Mouse (Mus musculus): ENCODE measurements around the gene Pth2. TPM values are rescaled to one million over a fixed set of nuclear protein-coding genes. Genes with fewer than 3 reads are reported as not detected.

Gene Pth2
- polyA plus RNA-seq, 1 experiment from 2014 or later = not detected

- 7% methylated on average over 32 of the region's 35 CpGs for WGBS
- H3K4me2 ChIP-seq (replicated peaks) = peak overlapping the region; percentile 51
Observed at GRCm38 (mm10) chr7:45181540-45181939, 745 bp downstream of the Pth2 start.

DNA sequence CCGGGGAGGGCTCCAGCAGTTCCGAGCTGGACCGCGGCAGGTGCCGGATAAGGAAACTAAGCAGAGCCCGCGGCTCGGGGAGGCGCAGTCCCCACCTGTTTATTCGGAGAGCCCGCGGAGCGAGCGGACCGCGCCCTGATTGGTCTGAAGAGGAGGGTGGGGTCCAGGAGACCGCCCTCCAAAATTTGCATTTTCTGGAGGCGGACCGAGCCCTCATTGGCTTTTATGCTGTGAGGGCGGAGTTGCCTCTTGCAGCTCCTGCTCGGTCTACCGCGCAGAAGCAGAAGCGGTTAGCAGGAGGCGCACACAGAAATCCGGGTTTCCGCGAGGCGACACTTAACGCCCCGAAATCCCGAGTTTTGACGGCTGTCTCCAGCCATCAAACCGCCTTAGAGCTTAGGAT is 1.4 kb downstream of the Pth2 start:
- H3K9ac ChIP-seq = peak overlapping the region; percentile 49; the same call in 1 of the 2 replicates
- H3K4me3 ChIP-seq = peak overlapping the region; percentile 24
- peak overlapping the region; percentile 51 for H3K4me2 ChIP-seq (replicated peaks)
- H3K27me3 ChIP-seq = peaks cover 98% of the 10 kb centered on the region
- peaks cover 22% of the 10 kb centered on the region for H3K4me1 ChIP-seq
- 1% methylated on average over 34 of the region's 34 CpGs for WGBS
- no peaks in the 10 kb centered on the region for H3K9me3 ChIP-seq (replicated peaks)
- peak; percentile 85 for ATAC-seq (ENCODE audit: low FRiP score)
- no peak overlapping the region for H3K27ac ChIP-seq
- no peaks in the 10 kb centered on the region for H3K36me3 ChIP-seq

More at GRCm38 (mm10) chr7:45181540-45181939, 745 bp downstream of the Pth2 start:
- Histone ChIP-seq H3K4me3 (peak overlapping the region; percentile 24), H3K9ac (peak overlapping the region; percentile 35; the same call in 1 of the 2 replicates), H3K4me1 (peaks cover 22% of the 10 kb centered on the region), H3K27ac (no peak overlapping the region), H3K27me3 (peaks cover 98% of the 10 kb centered on the region), H3K9me3 (replicated peaks) (no peaks in the 10 kb centered on the region), H3K36me3 (no peaks in the 10 kb centered on the region)
- ATAC-seq (ENCODE audit: low FRiP score) = no peak

- H3K9me3 ChIP-seq (replicated peaks) = no peaks in the 10 kb centered on the region
- 17% methylated on average over 11 of the region's 11 CpGs for WGBS
- H3K36me3 ChIP-seq = no peaks in the 10 kb centered on the region
- H3K4me2 ChIP-seq (replicated peaks) = peak overlapping the region; percentile 51
- H3K9ac ChIP-seq = peak overlapping the region; percentile 49; the same call in 1 of the 2 replicates
- peak overlapping the region; percentile 24 for H3K4me3 ChIP-seq
- ATAC-seq (ENCODE audit: low FRiP score) = no peak; the same call in 1 of the 2 replicates
- peaks cover 22% of the 10 kb centered on the region for H3K4me1 ChIP-seq
- peaks cover 94% of the 10 kb centered on the region for H3K27me3 ChIP-seq
- no peak overlapping the region for H3K27ac ChIP-seq
Observed at GRCm38 (mm10) chr7:45182606-45183005, 1.8 kb downstream of the Pth2 start.

- WGBS = 75% methylated on average over 7 of the region's 7 CpGs
Observed at GRCm38 (mm10) chr7:45183672-45184071, 2.9 kb downstream of the Pth2 start.

GRCm38 (mm10) chr7:45185921-45186320 is 5.1 kb downstream of the Pth2 start:
- Histone ChIP-seq H3K4me3 (no peak overlapping the region), H3K4me2 (replicated peaks) (no peak overlapping the region), H3K9me3 (replicated peaks) (no peaks in the 10 kb centered on the region), H3K9ac (no peak overlapping the region), H3K4me1 (peaks cover 22% of the 10 kb centered on the region), H3K27ac (no peak overlapping the region), H3K36me3 (no peaks in the 10 kb centered on the region), H3K27me3 (peaks cover 87% of the 10 kb centered on the region)
- no peak for ATAC-seq (ENCODE audit: low FRiP score)
- WGBS = 72% methylated on average over 7 of the region's 7 CpGs

More at GRCm38 (mm10) chr7:45183672-45184071, 2.9 kb downstream of the Pth2 start:
- H3K9ac ChIP-seq = no peak overlapping the region
- H3K27me3 ChIP-seq = peaks cover 93% of the 10 kb centered on the region
- no peak overlapping the region for H3K4me2 ChIP-seq (replicated peaks)
- H3K4me1 ChIP-seq = peaks cover 24% of the 10 kb centered on the region
- no peak for ATAC-seq (ENCODE audit: low FRiP score)
- H3K4me3 ChIP-seq = no peak overlapping the region
- no peaks in the 10 kb centered on the region for H3K36me3 ChIP-seq
- H3K9me3 ChIP-seq (replicated peaks) = no peaks in the 10 kb centered on the region
- no peak overlapping the region for H3K27ac ChIP-seq

DNA sequence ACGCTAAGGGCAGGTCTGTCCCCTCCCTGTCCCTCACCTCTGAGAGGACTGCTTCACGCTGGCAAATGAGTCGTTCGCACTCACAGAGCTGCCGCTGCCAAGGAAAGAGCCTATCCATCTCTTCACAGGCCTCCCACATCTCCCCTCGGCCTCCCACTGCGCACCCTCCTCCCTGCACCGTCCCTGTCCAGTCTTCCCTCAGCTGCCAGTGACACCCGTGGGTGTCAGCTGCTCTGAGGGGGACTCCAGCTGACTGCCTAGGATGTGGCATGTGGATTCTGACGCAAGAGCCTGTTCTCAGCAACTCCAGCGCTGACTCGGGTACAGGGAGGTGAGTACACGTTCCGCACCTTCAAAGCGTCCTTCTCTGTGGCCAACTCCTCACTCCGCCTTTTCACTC is 8.8 kb downstream of the Pth2 start:
- Histone ChIP-seq H3K27me3 (peaks cover 59% of the 10 kb centered on the region), H3K9ac (no peak overlapping the region), H3K9me3 (replicated peaks) (no peaks in the 10 kb centered on the region), H3K36me3 (no peaks in the 10 kb centered on the region), H3K27ac (no peak overlapping the region), H3K4me3 (no peak overlapping the region), H3K4me1 (peaks cover 14% of the 10 kb centered on the region), H3K4me2 (replicated peaks) (no peak overlapping the region)
- ATAC-seq (ENCODE audit: low FRiP score) = no peak
- WGBS = 56% methylated on average over 16 of the region's 16 CpGs

- Histone ChIP-seq H3K36me3 (no peaks in the 10 kb centered on the region), H3K4me2 (replicated peaks) (no peak overlapping the region), H3K27ac (no peak overlapping the region), H3K4me1 (peaks cover 9% of the 10 kb centered on the region), H3K4me3 (no peak overlapping the region), H3K9ac (no peak overlapping the region), H3K9me3 (replicated peaks) (no peaks in the 10 kb centered on the region), H3K27me3 (peaks cover 54% of the 10 kb centered on the region)
- 91% methylated on average over 6 of the region's 6 CpGs for WGBS
- ATAC-seq (ENCODE audit: low FRiP score) = no peak
Observed at GRCm38 (mm10) chr7:45190186-45190585, 9.4 kb downstream of the Pth2 start.

GRCm38 (mm10) chr7:45191161-45191560 is 10.4 kb downstream of the Pth2 start:
- 76% methylated on average over 2 of the region's 2 CpGs for WGBS
- peaks cover 46% of the 10 kb centered on the region for H3K27me3 ChIP-seq

DNA sequence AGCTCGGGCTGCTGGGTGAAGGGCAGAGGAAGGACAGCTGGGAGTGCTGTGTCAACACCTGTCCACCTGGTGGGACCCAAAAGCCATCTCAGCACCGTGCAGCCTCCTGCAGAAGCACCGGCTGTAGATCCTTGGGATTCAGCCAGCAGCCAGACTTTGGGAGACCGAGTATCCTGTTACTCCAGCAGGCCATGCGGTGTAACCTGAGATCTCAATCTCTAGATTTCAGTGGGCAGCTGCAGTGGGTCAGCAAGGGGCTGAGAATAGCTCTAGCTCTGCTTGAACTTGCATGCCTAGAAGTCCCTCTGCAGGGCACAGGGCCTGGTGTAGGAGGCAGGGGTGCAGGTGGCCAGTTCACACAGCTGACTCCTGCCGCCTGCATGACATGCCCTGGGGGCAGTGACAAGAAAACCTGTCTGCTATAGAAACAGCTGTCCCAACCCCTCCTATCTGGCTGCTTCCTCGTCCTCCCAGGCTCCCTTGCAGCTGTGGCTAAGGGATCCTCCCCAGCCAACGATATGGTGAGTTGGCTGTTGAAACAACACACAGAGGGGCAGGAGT is 11.1 kb downstream of the Pth2 start:
- Histone ChIP-seq H3K27ac (no peak overlapping the region), H3K4me3 (no peak overlapping the region), H3K36me3 (no peaks in the 10 kb centered on the region), H3K9ac (no peak overlapping the region), H3K27me3 (peaks cover 44% of the 10 kb centered on the region), H3K9me3 (replicated peaks) (no peaks in the 10 kb centered on the region), H3K4me2 (replicated peaks) (no peak overlapping the region; the same call in 1 of the 2 replicates), H3K4me1 (peaks cover 9% of the 10 kb centered on the region)
- peak; percentile 24; the same call in 1 of the 2 replicates for ATAC-seq (ENCODE audit: low FRiP score)
- 21% methylated on average over 8 of the region's 8 CpGs for WGBS

More at GRCm38 (mm10) chr7:45191161-45191560, 10.4 kb downstream of the Pth2 start:
- Histone ChIP-seq H3K27ac (no peak overlapping the region), H3K36me3 (no peaks in the 10 kb centered on the region), H3K9ac (no peak overlapping the region), H3K4me2 (replicated peaks) (no peak overlapping the region), H3K4me1 (peaks cover 9% of the 10 kb centered on the region), H3K9me3 (replicated peaks) (no peaks in the 10 kb centered on the region), H3K4me3 (no peak overlapping the region)
- no peak for ATAC-seq (ENCODE audit: low FRiP score)

DNA sequence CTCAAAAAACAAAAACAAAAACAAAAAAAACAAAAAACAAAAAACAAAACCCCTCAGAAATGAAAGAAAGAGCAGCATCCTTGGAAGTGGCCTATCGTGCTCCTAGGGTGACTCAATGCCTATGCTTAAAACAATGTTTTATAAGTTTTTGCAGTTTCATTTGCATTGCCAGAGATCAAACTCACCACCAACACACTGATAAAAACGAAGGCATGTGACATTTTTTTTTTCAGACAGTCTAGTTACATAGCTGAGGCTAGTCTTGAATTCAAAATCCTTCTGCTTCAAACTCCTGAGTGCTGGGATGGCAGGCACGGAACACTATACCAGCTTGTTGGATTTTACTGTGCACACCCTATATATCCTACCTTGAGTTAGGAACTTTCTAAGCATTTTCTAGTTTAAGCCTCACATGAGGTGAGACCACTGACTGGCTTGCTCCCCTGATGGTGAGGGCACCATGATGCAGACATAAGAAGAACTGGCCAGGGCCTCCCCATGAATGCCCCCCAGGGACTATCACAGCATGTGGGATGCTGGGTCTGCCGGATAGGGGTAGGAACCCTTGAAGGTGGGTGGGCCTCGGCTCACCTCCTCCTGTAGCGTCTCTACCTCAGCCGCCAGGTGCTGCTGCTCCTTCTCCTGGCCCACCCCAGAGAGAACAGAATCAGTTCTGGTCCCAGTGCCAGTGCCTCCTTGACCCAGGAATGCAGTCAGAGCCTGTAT is 12.0 kb downstream of the Pth2 start:
- Histone ChIP-seq H3K9me3 (replicated peaks) (no peaks in the 10 kb centered on the region), H3K27ac (no peak overlapping the region), H3K9ac (no peak overlapping the region), H3K36me3 (no peaks in the 10 kb centered on the region), H3K4me1 (peaks cover 9% of the 10 kb centered on the region), H3K4me3 (no peak overlapping the region), H3K4me2 (replicated peaks) (no peak overlapping the region), H3K27me3 (peaks cover 43% of the 10 kb centered on the region)
- WGBS = 75% methylated on average over 7 of the region's 7 CpGs
- ATAC-seq (ENCODE audit: low FRiP score) = no peak

- 61% methylated on average over 5 of the region's 5 CpGs for WGBS
- no peak for ATAC-seq (ENCODE audit: low FRiP score)
- Histone ChIP-seq H3K4me1 (peaks cover 9% of the 10 kb centered on the region), H3K4me3 (no peak overlapping the region), H3K27ac (no peak overlapping the region), H3K4me2 (replicated peaks) (no peak overlapping the region), H3K36me3 (no peaks in the 10 kb centered on the region), H3K9me3 (replicated peaks) (no peaks in the 10 kb centered on the region), H3K27me3 (peaks cover 36% of the 10 kb centered on the region), H3K9ac (no peak overlapping the region)
Observed at GRCm38 (mm10) chr7:45193406-45193805, 12.6 kb downstream of the Pth2 start.

DNA sequence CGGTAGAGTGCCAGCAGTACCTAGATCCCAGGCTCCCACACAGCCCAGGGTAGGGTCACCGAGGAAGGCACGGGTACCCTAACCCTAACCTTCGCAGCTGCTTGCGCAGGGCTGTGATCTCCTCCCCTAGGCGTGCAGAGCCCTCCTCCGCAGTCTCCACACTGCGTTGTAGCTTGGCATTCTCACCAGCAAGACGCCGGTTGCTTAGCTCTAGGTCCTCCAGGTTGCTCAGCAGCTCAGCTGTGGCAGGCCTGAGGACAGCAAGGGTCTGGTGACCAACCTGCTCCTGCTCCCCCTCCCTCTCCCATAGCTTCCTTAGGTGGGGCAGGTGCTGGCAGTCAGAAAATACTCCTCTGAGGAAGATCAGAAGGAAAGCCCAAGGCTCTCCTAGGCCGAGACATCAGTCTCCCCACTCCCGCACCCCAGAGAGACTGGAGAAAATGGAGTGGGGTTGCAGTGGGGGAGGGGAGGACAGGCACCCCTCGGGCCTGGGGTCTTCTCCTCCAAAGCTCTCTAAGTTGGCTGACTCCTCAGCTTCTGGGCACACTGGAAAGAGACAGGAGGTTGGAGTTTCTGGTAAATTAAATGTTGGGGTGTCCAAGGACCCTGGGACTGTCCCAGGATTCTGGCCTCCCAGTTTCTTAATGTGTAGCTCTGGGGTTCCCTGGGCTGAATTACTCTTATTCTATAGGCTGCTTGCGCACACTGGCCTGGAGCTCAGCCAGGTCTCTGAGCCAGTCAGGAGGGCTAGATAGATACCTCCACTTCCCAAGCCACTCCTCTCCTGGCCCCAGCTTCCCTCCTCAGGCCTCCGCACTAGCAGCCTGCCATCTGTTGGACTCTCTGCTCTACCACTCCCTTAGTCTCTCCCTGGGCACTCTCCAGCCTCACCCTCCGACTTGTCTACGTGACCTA is 13.3 kb downstream of the Pth2 start:
- WGBS = 74% methylated on average over 17 of the region's 17 CpGs

More for the DNA sequence above, 13.3 kb downstream of the Pth2 start:
- no peaks in the 10 kb centered on the region for H3K9me3 ChIP-seq (replicated peaks)
- no peaks in the 10 kb centered on the region for H3K36me3 ChIP-seq
- no peak overlapping the region for H3K9ac ChIP-seq
- no peak for ATAC-seq (ENCODE audit: low FRiP score)
- peaks cover 31% of the 10 kb centered on the region for H3K27me3 ChIP-seq
- H3K4me2 ChIP-seq (replicated peaks) = no peak overlapping the region
- H3K27ac ChIP-seq = no peak overlapping the region
- peaks cover 9% of the 10 kb centered on the region for H3K4me1 ChIP-seq
- no peak overlapping the region for H3K4me3 ChIP-seq
